Mouse (Mus musculus): ENCODE measurements around the gene Tceanc2. TPM values are rescaled to one million over a fixed set of nuclear protein-coding genes. Genes with fewer than 3 reads are reported as not detected.

Tceanc2 gene
- polyA plus RNA-seq, 1 experiment from 2014 or later, result 37.2 TPM

DNA sequence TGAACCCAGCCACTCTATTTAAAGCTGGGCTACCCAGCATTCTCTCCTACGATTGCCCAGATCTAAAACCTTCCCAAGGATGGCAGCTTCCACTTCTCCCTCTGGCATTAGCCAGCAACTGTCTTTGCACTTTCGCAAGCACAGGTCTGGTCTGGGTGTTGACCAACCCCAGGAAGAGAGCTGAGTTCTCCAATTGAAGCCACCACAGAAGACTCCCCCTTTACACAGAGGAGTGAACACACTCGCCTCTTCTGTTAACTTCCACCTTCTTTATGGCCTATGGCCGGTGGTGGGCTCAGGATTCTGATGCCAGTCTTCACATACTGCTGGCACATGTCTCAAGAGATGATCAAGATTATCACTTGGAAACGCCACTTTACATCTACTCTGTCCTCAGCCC lies 11.1 kb downstream of the Tceanc2 start:
- 90% methylated on average over 5 of the region's 5 CpGs for WGBS
- Histone ChIP-seq H3K36me3 (peaks cover 23% of the 10 kb centered on the region), H3K4me1 (no peaks in the 10 kb centered on the region), H3K9me3 (no peaks in the 10 kb centered on the region), H3K27ac (replicated peaks) (no peak overlapping the region), H3K4me2 (replicated peaks) (no peak overlapping the region), H3K27me3 (no peaks in the 10 kb centered on the region), H3K4me3 (no peak overlapping the region), H3K9ac (replicated peaks) (no peak overlapping the region)
- ATAC-seq (ENCODE audit: low FRiP score, low read depth), result no peak

DNA sequence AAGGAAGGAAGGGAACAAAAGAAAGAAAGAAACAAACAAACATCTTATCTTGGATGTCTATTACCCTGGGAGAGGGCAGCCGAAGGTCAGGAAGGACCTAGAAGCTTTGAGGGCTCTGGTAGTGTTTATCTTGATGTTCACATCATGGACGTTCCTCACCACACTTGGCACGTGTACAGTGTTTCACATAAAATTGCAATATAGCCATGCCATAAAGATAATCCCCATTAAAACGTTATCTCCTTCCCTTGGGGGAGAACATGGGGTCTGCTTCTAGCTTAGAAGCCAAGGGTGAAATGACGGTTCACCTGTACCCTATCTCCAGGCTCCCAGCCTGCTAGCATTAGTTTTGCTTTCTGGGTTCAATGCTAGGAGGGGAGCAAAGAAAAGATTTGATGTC lies 12.2 kb downstream of the Tceanc2 start:
- Histone ChIP-seq H3K4me2 (replicated peaks) (no peak overlapping the region), H3K9ac (replicated peaks) (no peak overlapping the region), H3K36me3 (peaks cover 15% of the 10 kb centered on the region), H3K9me3 (no peaks in the 10 kb centered on the region), H3K4me1 (no peaks in the 10 kb centered on the region), H3K27me3 (no peaks in the 10 kb centered on the region), H3K27ac (replicated peaks) (no peak overlapping the region), H3K4me3 (no peak overlapping the region)
- no peak for ATAC-seq (ENCODE audit: low FRiP score, low read depth)
- WGBS, result 92% methylated on average over 5 of the region's 5 CpGs

- Histone ChIP-seq H3K27me3 (no peaks in the 10 kb centered on the region), H3K4me2 (replicated peaks) (no peak overlapping the region), H3K4me3 (no peak overlapping the region), H3K9me3 (no peaks in the 10 kb centered on the region), H3K4me1 (no peaks in the 10 kb centered on the region), H3K27ac (replicated peaks) (peak overlapping the region; percentile 54; the same call in 1 of the 2 replicates), H3K36me3 (peaks cover 13% of the 10 kb centered on the region), H3K9ac (replicated peaks) (no peak overlapping the region)
- peak; percentile 79 for ATAC-seq (ENCODE audit: low FRiP score, low read depth)
- WGBS, result 43% methylated on average over 9 of the region's 9 CpGs
Observed at GRCm38 (mm10) chr4:107163756-107164587, 14.9 kb downstream of the Tceanc2 start.

DNA sequence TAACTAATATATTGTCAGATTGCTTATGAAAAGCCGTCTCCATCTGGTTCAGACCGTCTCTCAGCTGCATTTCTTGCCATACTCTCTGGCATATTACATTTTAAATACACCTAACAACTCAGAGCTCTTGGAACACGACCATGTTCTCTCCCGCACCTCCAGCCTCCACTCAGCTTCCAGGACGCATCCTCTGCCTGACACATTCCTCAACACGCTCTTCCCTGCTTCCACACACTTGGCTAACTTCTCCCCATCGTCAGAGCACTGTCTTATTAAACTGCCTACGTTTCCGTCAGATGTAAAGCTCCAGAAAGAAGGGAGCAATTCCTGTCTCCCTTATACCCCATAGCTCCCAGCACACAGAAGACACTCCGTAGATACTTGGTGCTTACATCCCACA lies 15.6 kb downstream of the Tceanc2 start:
- Histone ChIP-seq H3K27ac (replicated peaks) (no peak overlapping the region), H3K27me3 (no peaks in the 10 kb centered on the region), H3K4me3 (no peak overlapping the region), H3K9me3 (no peaks in the 10 kb centered on the region), H3K4me2 (replicated peaks) (no peak overlapping the region), H3K36me3 (peaks cover 17% of the 10 kb centered on the region), H3K9ac (replicated peaks) (no peak overlapping the region), H3K4me1 (no peaks in the 10 kb centered on the region)
- 93% methylated on average over 10 of the region's 10 CpGs for WGBS
- no peak for ATAC-seq (ENCODE audit: low FRiP score, low read depth)

DNA sequence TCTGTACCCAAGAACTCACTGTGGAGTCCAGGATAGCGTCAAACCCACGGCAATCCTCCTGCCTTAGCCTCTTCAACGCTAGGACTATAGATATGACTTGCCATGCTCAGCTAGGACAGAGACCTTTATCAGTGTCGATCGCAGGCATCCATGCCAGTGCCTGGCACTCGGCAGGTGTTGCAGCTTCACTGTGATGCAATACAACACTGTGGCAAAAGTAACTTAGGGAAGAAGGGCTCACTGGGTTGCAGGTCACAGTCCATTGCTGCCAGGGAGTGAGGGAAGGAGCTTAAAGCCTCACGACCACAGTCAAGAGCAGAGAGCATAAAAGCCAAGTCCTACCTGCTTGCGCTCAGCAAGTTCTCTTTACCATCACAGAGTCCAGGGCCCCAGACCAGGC lies 18.7 kb downstream of the Tceanc2 start:
- H3K4me1 ChIP-seq, result no peaks in the 10 kb centered on the region
- H3K4me3 ChIP-seq, result no peak overlapping the region
- H3K4me2 ChIP-seq (replicated peaks), result no peak overlapping the region
- ATAC-seq (ENCODE audit: low FRiP score, low read depth), result no peak
- no peak overlapping the region for H3K27ac ChIP-seq (replicated peaks)
- H3K36me3 ChIP-seq, result peaks cover 28% of the 10 kb centered on the region; the same call in 1 of the 2 replicates
- WGBS, result 91% methylated on average over 8 of the region's 8 CpGs
- H3K9ac ChIP-seq (replicated peaks), result no peak overlapping the region
- no peaks in the 10 kb centered on the region for H3K27me3 ChIP-seq
- H3K9me3 ChIP-seq, result no peaks in the 10 kb centered on the region

- Histone ChIP-seq H3K27ac (replicated peaks) (no peak overlapping the region), H3K9me3 (no peaks in the 10 kb centered on the region), H3K4me2 (replicated peaks) (no peak overlapping the region), H3K4me3 (no peak overlapping the region), H3K4me1 (no peaks in the 10 kb centered on the region), H3K27me3 (no peaks in the 10 kb centered on the region), H3K36me3 (peaks cover 28% of the 10 kb centered on the region; the same call in 1 of the 2 replicates), H3K9ac (replicated peaks) (no peak overlapping the region)
- ATAC-seq (ENCODE audit: low FRiP score, low read depth), result no peak
- 91% methylated on average over 11 of the region's 11 CpGs for WGBS
Observed at GRCm38 (mm10) chr4:107159166-107159773, 19.6 kb downstream of the Tceanc2 start.

DNA sequence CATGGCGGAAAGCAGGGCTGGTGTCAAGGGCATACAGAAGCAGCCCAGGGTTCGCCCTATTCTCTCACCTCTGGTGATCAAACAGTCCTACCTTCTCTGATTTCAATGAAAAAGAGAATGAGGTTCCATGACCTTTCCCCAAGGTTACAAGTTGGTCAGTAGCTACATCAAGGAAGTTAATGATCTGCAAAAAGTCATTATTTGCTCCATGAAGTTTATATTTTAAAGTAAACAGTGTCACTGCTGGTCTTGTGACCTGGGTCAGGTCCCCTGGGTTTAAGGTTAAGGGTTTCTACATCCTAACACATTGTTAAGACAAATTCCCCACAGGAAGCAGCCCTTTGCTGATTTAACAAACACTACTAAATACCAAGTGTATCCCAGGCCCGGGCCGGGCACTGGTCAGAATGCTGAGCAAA lies 21.9 kb downstream of the Tceanc2 start:
- H3K36me3 ChIP-seq, result peaks cover 31% of the 10 kb centered on the region; the same call in 1 of the 2 replicates
- H3K4me2 ChIP-seq (replicated peaks), result no peak overlapping the region
- no peak overlapping the region for H3K4me3 ChIP-seq
- ATAC-seq (ENCODE audit: low FRiP score, low read depth), result no peak
- no peaks in the 10 kb centered on the region for H3K27me3 ChIP-seq
- no peaks in the 10 kb centered on the region for H3K9me3 ChIP-seq
- no peak overlapping the region for H3K27ac ChIP-seq (replicated peaks)
- H3K9ac ChIP-seq (replicated peaks), result no peak overlapping the region
- H3K4me1 ChIP-seq, result no peaks in the 10 kb centered on the region
- 83% methylated on average over 4 of the region's 4 CpGs for WGBS

DNA sequence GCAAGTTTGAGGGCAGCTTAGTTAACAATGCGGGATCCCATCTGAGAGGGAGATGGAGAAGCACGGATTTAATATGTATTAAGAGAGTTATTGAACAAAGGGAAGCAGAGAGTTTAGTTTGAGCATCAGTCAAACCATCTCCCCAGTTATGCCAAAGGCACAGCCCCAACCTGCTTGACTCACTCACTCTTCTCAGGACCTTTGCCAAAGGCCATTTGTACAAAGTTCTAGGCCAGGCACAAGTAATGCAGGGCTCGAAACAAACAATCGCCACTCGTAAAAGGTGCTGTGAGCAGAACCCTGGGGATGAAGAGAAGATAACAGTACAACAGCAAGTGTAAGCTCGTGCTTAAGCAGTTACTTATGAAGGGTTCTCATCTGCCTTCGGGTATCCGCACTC lies 26.3 kb downstream of the Tceanc2 start:
- Histone ChIP-seq H3K27me3 (no peaks in the 10 kb centered on the region), H3K27ac (replicated peaks) (no peak overlapping the region), H3K9me3 (no peaks in the 10 kb centered on the region), H3K9ac (replicated peaks) (0 out of 2 replicates have a peak overlapping the region, but pooled peaks have one; percentile 20), H3K4me1 (no peaks in the 10 kb centered on the region), H3K36me3 (peaks cover 15% of the 10 kb centered on the region; the same call in 1 of the 2 replicates), H3K4me2 (replicated peaks) (no peak overlapping the region), H3K4me3 (no peak overlapping the region)
- whole genome bisulfite sequencing, result 91% methylated on average over 8 of the region's 8 CpGs
- no peak for ATAC-seq (ENCODE audit: low FRiP score, low read depth)

- Histone ChIP-seq H3K9ac (replicated peaks) (no peak overlapping the region), H3K36me3 (peaks cover 24% of the 10 kb centered on the region), H3K4me1 (no peaks in the 10 kb centered on the region), H3K27ac (replicated peaks) (no peak overlapping the region), H3K9me3 (no peaks in the 10 kb centered on the region), H3K4me3 (no peak overlapping the region), H3K4me2 (replicated peaks) (no peak overlapping the region), H3K27me3 (no peaks in the 10 kb centered on the region)
- ATAC-seq (ENCODE audit: low FRiP score, low read depth), result no peak
- WGBS, result 88% methylated on average over 6 of the region's 6 CpGs
Observed at GRCm38 (mm10) chr4:107150991-107151390, 27.9 kb downstream of the Tceanc2 start.

GRCm38 (mm10) chr4:107143511-107143910 lies 35.4 kb downstream of the Tceanc2 start:
- Histone ChIP-seq H3K9ac (replicated peaks) (no peak overlapping the region), H3K27ac (replicated peaks) (peak overlapping the region; percentile 57; the same call in 1 of the 2 replicates), H3K36me3 (peaks cover 18% of the 10 kb centered on the region), H3K27me3 (no peaks in the 10 kb centered on the region), H3K9me3 (no peaks in the 10 kb centered on the region), H3K4me1 (peaks cover 35% of the 10 kb centered on the region), H3K4me3 (no peak overlapping the region), H3K4me2 (replicated peaks) (no peak overlapping the region)
- no peak for ATAC-seq (ENCODE audit: low FRiP score, low read depth)
- 93% methylated on average over 8 of the region's 8 CpGs for WGBS

DNA sequence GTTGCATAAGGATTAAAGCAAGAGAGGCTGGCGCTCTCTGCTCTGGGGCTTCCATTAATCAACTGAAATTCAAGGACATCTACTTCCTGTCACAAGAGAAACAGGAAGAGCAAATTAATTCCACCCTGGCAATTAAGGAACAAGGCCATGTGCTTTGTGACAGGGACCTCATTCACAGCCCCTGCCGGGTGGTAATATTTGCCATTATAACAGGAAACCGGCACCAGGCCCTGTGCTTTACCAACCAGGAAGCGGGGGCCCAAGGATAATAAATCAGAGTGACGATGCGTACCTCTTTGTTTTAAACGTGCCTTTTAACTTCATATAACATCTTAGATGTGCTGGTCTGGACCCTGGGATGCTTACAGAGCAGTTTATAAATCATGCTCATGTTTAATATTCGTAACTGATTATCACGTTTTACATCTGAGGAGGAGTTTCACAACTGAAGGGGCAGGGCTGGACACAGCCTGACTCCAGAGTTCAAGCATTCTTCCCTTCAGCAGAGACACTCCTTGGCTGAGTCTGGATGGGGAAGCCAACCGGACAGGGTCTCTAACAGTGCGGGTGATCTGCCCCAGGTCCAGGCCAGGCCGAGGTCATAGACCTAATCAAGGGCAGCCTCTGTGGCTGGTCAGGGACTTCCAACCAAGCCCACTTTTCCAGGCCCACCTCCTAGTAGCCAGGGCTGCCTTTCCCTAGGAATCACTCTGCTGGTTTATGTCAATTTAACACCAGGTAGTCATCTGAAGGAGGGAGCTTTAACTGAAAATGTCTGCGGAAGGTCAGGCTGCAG lies 38.9 kb downstream of the Tceanc2 start:
- H3K9ac ChIP-seq (replicated peaks), result no peak overlapping the region
- no peaks in the 10 kb centered on the region for H3K9me3 ChIP-seq
- H3K4me1 ChIP-seq, result peaks cover 62% of the 10 kb centered on the region
- peak overlapping the region; percentile 73 for H3K27ac ChIP-seq (replicated peaks)
- H3K4me2 ChIP-seq (replicated peaks), result no peak overlapping the region
- no peaks in the 10 kb centered on the region; the same call in 1 of the 2 replicates for H3K27me3 ChIP-seq
- H3K36me3 ChIP-seq, result no peaks in the 10 kb centered on the region
- H3K4me3 ChIP-seq, result no peak overlapping the region
- no peak for ATAC-seq (ENCODE audit: low FRiP score, low read depth)
- WGBS, result 57% methylated on average over 13 of the region's 13 CpGs
